Mouse (Mus musculus): ENCODE results near the gene Mplkip.

Mplkip gene

DNA sequence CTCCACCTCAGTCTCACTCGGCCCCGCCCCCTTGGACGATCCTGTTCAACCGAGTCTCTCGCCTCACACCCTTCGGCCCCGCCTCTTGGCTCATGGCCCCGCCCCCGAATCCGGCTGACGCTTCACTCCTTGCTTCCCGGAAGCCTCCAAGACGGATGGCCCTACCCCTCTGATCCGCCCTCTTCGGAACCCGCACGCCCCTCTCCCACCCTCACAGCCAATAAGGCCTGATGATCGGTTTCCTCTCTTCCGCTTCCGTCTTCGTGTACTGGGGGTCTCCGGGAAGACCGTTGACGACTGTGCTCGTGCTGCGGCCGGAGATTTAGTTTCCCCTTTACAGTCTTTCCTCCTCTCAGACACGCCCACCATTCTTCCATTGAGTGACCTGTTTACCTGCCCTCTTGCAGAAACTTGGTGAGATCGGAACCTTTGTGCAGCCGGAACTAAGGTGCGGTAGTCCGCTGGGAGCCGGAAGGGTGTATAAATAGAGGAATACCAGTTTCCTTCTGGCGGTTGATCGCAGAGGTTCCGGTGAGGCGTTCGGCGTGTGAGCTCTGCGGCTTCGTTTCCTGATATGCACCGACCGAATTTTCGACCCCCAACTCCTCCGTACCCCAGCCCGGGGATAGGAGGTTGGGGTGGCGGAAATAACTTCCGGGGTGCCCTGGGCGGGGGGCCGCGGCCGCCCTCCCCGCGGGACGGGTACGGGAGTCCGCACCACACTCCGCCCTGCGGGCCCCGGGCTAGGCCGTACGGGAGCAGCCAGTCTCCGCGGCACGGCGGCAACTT is at the start of gene Mplkip, which contains the start of gene Sugct:
Mplkip (plus strand) TSS at position 282 of the 789 bp plus-strand sequence.
Sugct (minus strand) TSS at position 643 of the 789 bp plus-strand sequence.
- peak; percentile 100 for DNase-seq (ENCODE audit: low read depth, low spot score)

DNA sequence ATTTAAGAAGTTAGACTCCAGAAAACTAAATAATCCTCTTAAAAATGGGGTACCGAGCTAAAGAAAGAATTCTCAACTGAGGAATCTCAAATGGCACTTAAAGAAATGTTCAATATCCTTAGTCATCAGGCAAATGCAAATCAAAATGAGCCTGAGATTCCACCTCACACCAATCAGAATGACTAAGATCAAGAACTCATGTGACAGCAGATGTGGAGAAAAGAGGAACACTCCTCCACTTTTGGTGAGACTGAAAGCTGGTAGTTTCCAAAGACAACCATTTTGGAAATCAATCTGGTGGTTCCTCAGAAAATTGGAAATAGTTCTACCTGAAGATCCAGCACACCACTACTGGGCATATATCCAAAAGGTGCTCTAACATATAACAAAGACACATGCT is 27.6 kb upstream of the Mplkip start:
- DNase-seq (ENCODE audit: low read depth, low spot score), result no peak

DNA sequence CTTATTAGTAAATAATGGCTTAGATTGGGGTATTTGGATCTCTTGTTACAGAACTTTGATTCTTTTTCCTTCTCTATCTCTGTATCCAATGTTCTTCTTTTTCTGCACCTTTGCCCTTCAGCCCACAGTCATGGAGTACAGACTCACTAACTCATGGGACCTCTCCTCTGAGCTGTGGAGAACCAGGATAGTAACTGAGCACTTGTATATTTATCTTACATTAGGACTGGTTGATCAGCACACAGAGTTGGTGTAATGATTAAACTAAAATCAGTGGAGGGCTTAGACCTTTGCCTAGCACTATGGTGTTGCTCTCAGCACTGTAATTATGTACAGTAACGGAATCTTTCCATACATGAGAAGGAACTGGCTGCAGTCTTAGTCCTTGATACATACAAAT is 23.9 kb upstream of the Mplkip start:
- no peak for DNase-seq (ENCODE audit: low read depth, low spot score)

DNA sequence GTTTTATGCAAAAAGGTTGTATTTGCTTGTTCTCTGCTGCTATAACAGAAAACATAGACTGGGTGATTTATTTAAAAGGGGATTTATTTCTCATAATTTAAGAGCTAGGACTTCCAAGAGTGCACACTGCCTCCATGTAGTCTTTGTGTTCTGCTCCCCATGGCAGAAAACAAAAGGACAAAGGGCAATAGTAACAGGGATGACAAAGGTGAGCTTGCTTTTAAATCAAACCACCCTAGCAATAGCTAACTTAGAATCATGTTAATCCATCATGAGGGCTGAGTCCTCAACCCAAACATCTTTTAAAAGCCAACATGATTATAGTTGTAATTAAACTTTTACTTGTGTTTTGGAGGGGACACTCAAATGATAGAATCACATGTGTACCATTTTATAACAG is 5.5 kb upstream of the Mplkip start:
- DNase-seq (ENCODE audit: low read depth, low spot score), result no peak

DNA sequence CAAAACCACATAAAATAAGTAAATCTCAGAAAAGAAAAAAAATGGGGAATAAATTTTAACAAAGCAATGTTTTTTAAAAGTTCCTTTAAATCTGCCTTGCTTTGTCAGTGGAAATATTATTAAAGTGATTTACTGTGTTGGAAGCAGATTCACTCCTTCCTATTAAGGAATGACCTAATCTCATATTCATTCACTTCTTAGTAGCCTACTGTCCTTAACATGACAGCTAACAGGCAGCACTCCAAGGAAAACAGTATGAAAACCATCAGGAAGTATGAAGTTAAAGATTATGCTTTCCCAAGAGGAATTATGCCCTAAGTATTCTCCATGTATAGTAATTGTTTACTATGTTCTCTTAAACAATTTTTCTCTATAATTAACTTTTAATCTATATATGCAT is 4.3 kb upstream of the Mplkip start:
- DNase-seq (ENCODE audit: low read depth, low spot score), result no peak

DNA sequence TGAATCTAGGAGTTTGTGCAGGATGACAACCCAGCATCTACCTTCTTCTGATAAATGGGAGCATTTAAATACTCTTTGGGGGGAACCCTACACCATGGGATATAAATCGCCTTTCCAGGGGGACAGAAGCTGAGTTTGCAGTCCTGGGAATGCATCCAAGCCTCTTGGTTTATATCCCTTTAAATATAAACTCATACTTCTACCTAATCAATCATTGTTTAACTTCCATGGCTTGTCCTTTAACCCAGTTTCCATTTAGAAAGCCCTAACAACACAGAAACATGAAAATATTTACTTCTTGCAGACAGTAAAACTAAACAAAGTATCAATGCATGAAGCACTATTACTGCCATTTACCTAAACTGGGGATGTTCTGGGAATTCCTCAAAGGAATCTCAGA is 3.6 kb upstream of the Mplkip start:
- DNase-seq (ENCODE audit: low read depth, low spot score), result no peak

DNA sequence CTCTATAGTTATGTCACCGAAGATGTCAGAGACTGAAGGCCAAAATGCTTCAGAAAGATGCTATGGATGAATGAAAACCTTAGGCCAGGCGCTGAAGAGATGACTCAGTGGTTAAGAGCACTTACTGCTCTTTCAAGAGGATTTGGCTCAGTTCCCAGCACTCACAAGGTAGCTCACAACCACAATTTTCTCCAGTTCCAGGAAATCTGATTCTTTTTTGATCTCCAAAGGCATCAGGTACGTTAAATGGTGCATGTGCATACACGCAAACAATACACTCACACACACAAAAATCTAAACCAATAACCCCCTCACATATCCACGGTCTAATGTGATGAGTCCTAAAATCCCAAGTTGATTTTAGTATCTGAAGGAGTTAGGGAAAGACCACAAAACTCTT is 1.2 kb upstream of the Mplkip start:
- DNase-seq (ENCODE audit: low read depth, low spot score), result peak; percentile 3

DNA sequence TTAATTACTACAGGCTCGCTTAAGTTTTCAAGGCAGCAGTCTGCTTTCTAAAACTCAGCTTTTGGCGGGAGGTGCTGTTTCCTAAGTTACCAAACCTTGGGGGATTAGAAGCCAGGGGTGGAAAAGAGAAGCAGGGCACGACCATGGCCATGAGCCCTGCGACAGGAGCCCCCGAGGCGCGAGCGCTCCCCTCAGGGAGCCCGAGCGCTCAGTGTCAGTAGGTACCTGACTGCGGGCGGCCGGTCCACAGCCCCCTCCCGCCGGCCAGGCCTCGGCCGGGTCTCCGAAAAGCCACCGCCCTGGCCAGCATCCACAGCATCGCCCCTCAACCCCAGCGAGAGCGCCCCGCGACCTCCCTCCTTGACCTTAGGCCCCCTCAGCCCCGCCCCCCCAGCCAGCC is 578 bp upstream of the Mplkip start:
- DNase-seq (ENCODE audit: low read depth, low spot score), result peak; percentile 26

DNA sequence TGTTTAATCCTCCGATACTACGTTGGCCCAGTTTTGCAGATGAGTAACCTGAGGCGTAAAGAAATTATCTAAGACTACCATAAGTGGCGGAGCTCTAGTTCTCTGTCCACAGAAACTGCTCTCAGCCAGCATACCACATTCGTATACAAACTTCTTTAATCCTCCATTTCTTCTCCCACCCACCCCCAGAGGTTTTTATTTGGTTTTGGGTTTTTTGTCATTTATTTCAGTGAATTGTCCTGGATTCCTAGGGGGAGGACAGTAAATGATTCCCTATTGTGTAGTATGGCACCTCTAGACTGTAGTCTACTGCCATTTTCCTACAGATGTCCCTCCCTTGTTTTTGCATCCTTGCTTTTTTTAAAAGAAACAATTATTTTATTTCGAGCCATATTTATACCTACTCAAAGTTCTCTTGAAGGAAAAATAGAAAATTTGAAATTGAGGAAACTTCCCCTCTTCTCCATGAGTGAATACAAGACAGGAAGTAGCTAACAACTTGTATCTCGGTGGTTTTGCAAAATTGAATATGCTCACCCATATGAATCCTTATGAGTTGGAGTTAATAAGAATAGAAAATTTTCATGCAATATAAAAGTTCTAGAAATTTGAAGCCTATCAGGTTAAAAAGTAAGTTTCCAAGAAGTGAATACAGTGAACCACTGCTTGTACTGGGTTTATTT is 1.0 kb downstream of the Mplkip start:
- peak; percentile 36 for DNase-seq (ENCODE audit: low read depth, low spot score)

DNA sequence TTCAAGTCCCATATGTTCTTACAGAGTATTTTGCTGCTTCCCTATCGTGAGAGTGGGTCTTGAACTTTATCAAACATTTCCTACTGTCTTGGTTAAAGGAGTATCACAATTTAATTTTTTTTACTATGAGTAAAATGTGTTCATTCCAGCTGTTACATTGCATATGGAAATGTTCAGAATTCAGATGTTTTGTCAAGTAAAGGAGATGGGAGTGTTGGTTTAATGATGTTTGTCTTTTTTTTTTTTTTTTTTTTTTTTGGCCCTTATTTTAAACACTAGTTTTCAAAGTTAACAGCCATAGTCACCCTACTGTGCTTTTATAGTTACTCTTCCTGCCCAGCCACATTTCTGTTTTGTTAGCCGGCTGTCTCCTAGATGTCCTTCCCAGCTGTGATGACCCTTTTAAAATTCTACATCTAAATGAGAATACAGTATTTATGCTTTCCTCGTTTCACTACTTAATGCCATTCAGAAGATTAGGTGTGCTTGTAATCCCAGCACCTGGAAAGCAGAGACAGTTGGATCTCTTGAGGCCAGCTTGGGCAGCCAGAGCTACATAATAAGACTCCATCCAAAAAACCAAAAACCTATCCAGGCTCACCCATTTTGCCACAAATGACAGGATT is 5.2 kb downstream of the Mplkip start:
- no peak for DNase-seq (ENCODE audit: low read depth, low spot score)

DNA sequence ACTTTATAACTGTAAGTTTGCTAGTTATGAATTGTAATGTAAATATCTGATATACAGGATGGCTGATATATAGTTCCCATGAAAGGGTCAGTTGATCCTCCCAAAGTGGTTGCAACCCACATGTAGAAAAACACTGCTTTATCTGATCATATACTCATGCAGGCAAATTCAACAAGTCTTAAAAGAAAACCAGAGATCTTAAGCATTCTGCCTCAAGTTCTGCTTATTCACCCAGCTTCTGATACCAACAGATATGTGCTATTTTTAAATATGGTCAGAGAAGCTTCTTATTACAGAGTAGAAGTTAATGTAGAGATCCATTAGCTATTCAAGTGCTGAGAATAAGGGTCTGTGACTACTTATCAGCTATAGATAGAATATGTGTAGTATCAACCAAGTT is 6.3 kb downstream of the Mplkip start:
- DNase-seq (ENCODE audit: low read depth, low spot score), result no peak

DNA sequence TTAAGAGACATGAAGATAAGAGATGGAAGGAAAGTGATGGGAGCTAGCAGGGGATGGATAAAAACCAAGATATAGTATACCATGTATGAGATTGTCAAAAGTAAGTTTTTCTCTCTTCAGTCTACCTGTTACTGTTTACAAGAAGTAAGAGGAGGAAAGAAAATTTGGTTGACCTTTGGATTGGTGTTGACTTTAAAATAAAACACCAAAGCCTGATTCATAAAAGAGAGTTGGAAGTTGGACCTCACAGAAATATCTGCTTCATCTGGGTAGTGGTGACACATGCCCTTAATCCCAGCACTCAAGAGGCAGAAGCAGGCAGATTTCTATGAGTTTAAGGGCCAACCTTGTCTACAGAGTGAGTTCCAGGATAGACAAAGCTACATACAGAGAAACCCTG is 7.3 kb downstream of the Mplkip start:
- no peak for DNase-seq (ENCODE audit: low read depth, low spot score)

DNA sequence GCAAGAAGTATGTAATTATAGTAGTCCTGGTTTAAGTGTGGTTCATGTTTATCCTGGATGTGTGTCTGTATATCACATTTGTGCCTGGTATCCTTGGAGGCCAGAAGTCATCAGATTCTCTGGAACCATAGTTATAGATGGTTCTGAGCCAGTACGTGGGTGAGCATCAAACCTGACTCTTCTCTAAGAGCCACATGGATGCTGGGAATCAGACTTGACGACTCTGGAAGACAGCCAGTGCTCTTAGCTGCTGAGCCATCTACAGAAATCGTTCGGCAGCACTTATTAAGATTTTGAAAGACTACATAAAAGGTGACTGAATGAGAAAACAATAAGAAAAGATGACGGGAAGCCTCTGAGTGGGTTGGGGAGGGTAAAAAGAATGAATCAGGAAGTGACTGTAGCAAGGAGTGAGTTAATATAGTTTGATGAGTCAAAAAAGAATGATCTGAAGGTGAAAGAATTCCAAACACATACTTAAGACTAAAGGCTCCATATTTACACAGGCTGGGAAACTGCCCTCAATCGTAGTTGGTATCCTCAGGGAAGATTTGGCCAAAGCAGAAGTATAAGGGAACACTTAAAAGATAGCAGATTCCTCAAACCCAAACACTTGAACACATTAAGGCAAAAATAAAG is 10.3 kb downstream of the Mplkip start:
- no peak for DNase-seq (ENCODE audit: low read depth, low spot score)

DNA sequence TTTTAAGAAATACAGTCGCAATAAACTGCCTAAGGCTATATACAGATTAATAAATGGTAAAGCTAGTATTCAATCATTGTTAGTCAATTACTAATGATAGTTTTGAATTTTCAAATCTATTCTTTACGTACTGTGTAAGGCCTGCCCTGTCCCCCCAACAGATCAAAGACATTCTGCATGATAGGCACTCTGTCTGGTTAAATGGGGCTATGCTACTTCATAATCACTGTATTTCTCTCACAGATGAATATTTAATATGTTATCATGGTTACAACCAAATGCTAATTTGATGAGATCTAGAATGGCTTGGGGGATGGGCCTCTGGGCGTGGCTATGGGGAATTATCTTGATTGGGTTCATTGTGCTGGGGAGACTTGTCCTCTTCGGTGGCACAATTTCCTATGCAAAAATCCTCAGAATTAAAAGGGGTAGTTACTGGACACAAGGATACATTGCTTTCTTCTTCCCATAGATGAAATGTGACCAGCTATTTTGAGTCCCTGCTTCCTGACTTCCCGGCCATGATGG is 13.9 kb downstream of the Mplkip start:
- DNase-seq (ENCODE audit: low read depth, low spot score), result no peak

DNA sequence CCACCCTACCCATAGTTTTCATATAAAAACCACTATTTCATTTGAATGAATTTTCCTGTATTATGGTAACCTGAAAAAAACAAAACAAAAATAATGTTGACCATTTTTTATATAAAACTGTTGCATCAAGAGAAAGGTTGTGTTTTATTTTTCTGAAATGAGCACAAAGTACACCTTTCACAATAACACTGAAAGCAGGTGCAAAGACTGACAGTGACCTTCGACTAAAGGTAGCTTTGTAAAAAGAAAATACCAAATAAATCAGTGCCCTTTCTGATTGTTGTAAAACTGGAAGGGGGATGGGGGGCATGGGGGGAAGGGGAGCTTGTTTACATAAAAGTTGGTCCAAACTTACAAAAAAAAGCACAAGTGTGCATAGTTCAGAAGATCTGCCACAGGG is 22.4 kb downstream of the Mplkip start:
- no peak for DNase-seq (ENCODE audit: low read depth, low spot score)

DNA sequence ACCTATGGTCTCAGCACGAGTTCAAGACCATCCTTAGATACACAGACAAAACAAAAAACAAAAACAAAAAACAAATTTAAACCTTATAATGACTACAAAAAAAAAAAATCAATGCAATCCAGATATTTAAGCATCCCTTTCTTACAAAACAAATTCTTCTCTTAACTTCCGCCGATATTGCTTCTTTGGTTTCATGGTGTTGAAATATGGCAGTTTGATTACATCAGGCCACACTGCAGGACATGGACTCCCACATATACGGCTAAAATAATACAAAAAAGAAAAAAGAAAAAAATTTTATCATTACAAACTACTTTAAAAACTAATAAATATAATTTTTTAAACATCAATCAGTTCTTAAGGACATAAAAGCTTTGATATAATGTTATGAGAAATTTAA is 32.9 kb downstream of the Mplkip start:
- DNase-seq (ENCODE audit: low read depth, low spot score), result no peak

DNA sequence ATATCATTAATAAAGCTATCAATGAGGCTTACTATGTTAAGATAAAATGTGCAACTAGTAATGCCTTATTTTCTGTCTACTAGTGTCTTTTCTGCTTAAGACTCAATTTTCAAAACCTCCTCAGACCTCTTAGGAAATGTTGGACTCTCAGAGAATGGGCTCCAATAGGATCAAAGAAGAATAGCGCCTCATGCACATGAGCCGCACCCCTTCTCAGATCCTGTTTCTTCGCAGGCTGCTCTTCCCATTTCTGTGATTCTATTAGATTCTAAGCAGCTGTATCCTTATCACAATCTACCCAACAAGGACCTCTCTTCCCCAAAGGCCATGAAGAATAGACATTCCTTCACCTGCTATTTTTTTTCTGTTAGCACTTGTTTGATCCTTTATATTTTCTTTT is 33.8 kb downstream of the Mplkip start:
- no peak for DNase-seq (ENCODE audit: low read depth, low spot score)
